Mouse (Mus musculus) G1E (cell line): ENCODE results near the gene Klhl41.

Source experiments
- GATA1 ChIP-seq: IDR thresholded peaks from 2 replicates; pipeline ENCODE4 v1.6.1; 2012; ENCODE audit warnings: borderline replicate concordance, low read length, inconsistent platforms, mixed read lengths
- TAL1 ChIP-seq: conservative IDR thresholded peaks from 2 replicates; pipeline ENCODE4 v1.6.1; 2012; ENCODE audit warnings: low read depth, low read length, inconsistent platforms, mixed read lengths

DNA sequence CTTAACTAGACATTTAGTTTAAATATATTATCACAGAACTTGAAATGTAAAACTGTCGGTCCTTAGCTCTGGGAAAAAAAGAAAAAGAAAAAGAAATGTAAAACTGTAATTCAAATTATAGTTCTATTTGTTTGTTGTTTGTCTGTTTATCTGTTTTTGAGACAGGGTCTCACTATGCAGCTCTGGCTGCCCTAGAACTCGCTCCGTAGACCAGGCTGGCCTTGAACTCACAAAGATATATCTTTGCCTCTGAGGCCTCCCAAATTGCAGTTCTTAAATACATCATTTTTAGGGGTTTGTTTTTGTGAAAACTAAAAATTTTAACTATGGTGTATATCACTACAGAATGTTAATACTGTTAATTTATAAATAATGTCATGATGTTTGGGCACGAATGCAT is 2.3 kb upstream of the Klhl41 start:
- no peak for TF ChIP-seq TAL1
- no peak for TF ChIP-seq GATA1
